Mouse (Mus musculus) lung, embryonic 16.5 days (tissue): ENCODE data around the gene Kdm4b. TPM values are rescaled to one million over a fixed set of nuclear protein-coding genes. Genes with fewer than 3 reads are reported as not detected.
A peak's percentile ranks its signal among the peaks of the same experiment; 100 is the strongest.

Experiments
- ATAC-seq: fragments of 200-750 bp; cut with Nextera tagmentation; 2 replicates; pipeline ENCODE4 v1.8.0; 2017; ENCODE audit warnings: low read depth, mild to moderate bottlenecking, moderate library complexity
- H3K27ac ChIP-seq: fragments of 300-500 bp; sonication (generic); 2 replicates; pipeline ENCODE4 v1.5.1; 2014; ENCODE audit warnings: mild to moderate bottlenecking, control low read depth, low read length
- H3K27me3 ChIP-seq: fragments of 300-500 bp; sonication (generic); 2 replicates; pipeline ENCODE4 v1.6.1; 2014; ENCODE audit warnings: low read depth, low read length, mixed read lengths; ENCODE audit not compliant: control insufficient read depth, insufficient read depth
- H3K36me3 ChIP-seq: fragments of 300-500 bp; sonication (generic); 2 replicates; pipeline ENCODE4 v1.6.1; 2014; ENCODE audit warnings: low read length; ENCODE audit not compliant: control insufficient read depth, insufficient read depth
- H3K4me1 ChIP-seq: fragments of 300-500 bp; sonication (generic); replicated peaks from 2 replicates; pipeline ENCODE4 v1.6.1; 2014; ENCODE audit warnings: low read length, mixed read lengths; ENCODE audit not compliant: control insufficient read depth, insufficient read depth
- H3K4me2 ChIP-seq: fragments of 300-500 bp; sonication (generic); 2 replicates; pipeline ENCODE4 v1.6.1; 2014; ENCODE audit warnings: low read depth, low read length, control low read depth
- H3K4me3 ChIP-seq: fragments of 300-500 bp; sonication (generic); 2 replicates; pipeline ENCODE4 v1.5.1; 2014; ENCODE audit warnings: mild to moderate bottlenecking, low read length, control low read depth
- H3K9ac ChIP-seq: fragments of 300-500 bp; sonication (generic); 2 replicates; pipeline ENCODE4 v1.6.1; 2014; ENCODE audit warnings: low read length, control low read depth
- H3K9me3 ChIP-seq: fragments of 300-500 bp; sonication (generic); 2 replicates; pipeline ENCODE4 v1.6.1; 2016; ENCODE audit warnings: low read length; ENCODE audit not compliant: control insufficient read depth
- WGBS: fragments of 180-500 bp; shearing (Covaris S2); extraction: QIAGEN DNeasy Blood & Tissue Kit; methylation state at CpG from one replicate; pipeline ENCODE4 v1.1.7; 2014; 5-methylcytosine and 5-hydroxymethylcytosine counted together
- polyA plus RNA-seq: library from polyadenylated mRNA; unstranded; fragments of >200 nt; fragmentation: Nextera tagmentation; extraction: Ambion mirVana; gene quantifications from 2 replicates; pipeline ENCODE4 v1.2.1, GENCODE M21; 2015

Gene Kdm4b
- polyA plus RNA-seq, 1 experiment from 2014 or later: 26.6 TPM

DNA sequence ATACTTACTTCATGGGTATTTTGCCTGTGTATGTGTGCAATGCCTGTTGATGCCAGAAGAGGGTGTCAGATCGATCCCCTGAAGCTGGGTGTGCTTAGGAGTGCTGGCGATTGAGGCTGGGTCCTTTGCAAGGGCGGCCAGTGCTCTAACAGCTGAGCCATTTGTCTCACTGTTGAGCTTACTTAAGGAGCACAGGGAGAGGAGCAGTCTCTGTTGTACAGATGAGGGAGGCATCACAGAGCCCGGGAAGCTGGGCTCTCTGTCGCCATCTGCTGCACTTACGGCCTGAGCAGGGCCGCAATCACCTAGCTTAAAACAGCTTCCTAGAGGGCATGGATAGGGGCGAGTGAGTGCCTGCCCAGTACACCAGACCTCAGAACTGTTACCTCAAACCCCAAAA is 7.1 kb downstream of the Kdm4b start:
- no peak overlapping the region for H3K9ac ChIP-seq
- no peak overlapping the region for H3K4me2 ChIP-seq
- H3K36me3 ChIP-seq: no peaks in the 10 kb centered on the region
- WGBS: 42% methylated on average over 8 of the region's 8 CpGs
- H3K4me3 ChIP-seq: no peak overlapping the region
- no peaks in the 10 kb centered on the region for H3K27me3 ChIP-seq
- H3K27ac ChIP-seq: no peak overlapping the region
- no peak for ATAC-seq
- H3K4me1 ChIP-seq: peaks cover under 1% of the 10 kb centered on the region; the same call in 1 of the 2 replicates
- no peaks in the 10 kb centered on the region for H3K9me3 ChIP-seq

DNA sequence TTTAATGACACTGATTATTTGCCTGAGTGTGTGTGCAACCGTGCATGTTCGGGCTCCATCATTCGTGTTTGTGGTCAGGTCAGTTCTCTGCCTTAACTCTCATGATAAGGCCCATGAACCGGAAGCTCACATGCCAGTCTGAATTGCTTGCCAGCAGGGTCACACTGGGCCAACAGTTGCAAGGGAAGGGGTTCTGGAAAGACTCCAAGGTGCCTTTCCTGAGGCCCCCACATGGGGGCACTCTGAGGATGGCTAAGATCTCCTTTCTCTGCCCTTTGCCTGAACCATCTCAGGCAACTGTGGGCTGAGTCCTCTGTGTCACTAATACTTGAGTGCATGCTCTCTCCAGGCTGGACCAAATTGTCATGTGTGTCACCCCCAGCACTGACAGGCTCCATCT is 11.3 kb downstream of the Kdm4b start:
- Histone ChIP-seq H3K9ac (no peak overlapping the region), H3K4me2 (no peak overlapping the region), H3K4me3 (no peak overlapping the region), H3K36me3 (no peaks in the 10 kb centered on the region), H3K4me1 (no peaks in the 10 kb centered on the region), H3K9me3 (no peaks in the 10 kb centered on the region), H3K27me3 (no peaks in the 10 kb centered on the region), H3K27ac (no peak overlapping the region)
- WGBS: 43% methylated on average over 4 of the region's 4 CpGs
- ATAC-seq: no peak

- no peak overlapping the region for H3K4me2 ChIP-seq
- no peak overlapping the region for H3K4me3 ChIP-seq
- no peak for ATAC-seq
- no peaks in the 10 kb centered on the region for H3K27me3 ChIP-seq
- H3K9me3 ChIP-seq: no peaks in the 10 kb centered on the region
- H3K36me3 ChIP-seq: no peaks in the 10 kb centered on the region
- H3K27ac ChIP-seq: no peak overlapping the region
- no peak overlapping the region for H3K9ac ChIP-seq
- no peaks in the 10 kb centered on the region for H3K4me1 ChIP-seq
- WGBS: 88% methylated on average over 6 of the region's 6 CpGs
These were observed 11.9 kb downstream of the Kdm4b start for GRCm38 (mm10) chr17:56337791-56338190.

DNA sequence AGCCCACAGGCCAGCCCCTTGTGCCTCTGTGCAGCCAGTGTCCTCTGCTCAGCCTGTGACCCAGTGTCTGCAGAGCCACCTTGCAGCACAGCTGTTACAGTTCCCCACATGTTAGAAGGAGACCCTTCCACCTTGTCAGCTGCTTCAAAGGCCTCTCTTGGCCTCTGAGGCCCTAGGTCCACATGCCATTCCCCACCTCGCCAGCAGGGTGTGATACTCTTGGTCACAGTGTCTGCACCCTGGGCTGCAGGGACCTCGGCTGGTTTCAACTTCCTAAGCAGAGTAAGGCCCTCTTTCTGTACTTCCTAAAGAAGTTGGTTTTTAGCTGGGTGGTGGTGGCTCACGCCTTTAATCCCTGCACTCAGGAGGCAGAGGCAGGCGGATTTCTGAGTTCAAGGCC is 13.0 kb downstream of the Kdm4b start:
- H3K27ac ChIP-seq: no peak overlapping the region
- H3K4me1 ChIP-seq: no peaks in the 10 kb centered on the region
- WGBS: 57% methylated on average over 4 of the region's 4 CpGs
- no peak for ATAC-seq
- no peaks in the 10 kb centered on the region for H3K9me3 ChIP-seq
- no peaks in the 10 kb centered on the region for H3K27me3 ChIP-seq
- no peak overlapping the region for H3K4me3 ChIP-seq
- H3K4me2 ChIP-seq: no peak overlapping the region
- no peak overlapping the region for H3K9ac ChIP-seq
- no peaks in the 10 kb centered on the region for H3K36me3 ChIP-seq

DNA sequence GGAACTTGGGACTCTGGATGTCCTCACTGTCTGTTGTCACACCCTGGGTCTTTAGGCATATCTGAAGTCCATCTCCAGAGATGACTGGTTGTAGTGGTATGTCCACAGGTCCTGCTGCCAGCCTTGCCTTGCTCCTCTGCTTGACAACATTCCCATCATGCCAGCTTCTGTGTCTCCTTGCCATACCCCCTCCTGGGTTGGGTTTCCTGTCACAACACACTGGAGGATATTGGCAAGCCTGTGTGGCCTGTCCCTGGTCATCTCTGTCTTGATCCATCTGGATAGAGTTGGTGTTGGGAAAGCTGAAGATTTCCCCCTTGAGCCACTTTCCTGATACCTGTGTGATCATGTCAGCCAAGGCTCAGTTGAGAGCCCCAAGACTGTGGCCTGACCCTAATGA is 14.9 kb downstream of the Kdm4b start:
- Histone ChIP-seq H3K4me1 (no peaks in the 10 kb centered on the region), H3K4me3 (no peak overlapping the region), H3K27ac (no peak overlapping the region), H3K36me3 (no peaks in the 10 kb centered on the region), H3K9ac (no peak overlapping the region), H3K27me3 (no peaks in the 10 kb centered on the region), H3K9me3 (no peaks in the 10 kb centered on the region), H3K4me2 (no peak overlapping the region)
- ATAC-seq: no peak

GRCm38 (mm10) chr17:56343466-56343865 is 17.6 kb downstream of the Kdm4b start:
- no peak overlapping the region for H3K4me2 ChIP-seq
- H3K9ac ChIP-seq: no peak overlapping the region
- no peaks in the 10 kb centered on the region for H3K9me3 ChIP-seq
- no peak overlapping the region for H3K27ac ChIP-seq
- H3K27me3 ChIP-seq: no peaks in the 10 kb centered on the region
- no peaks in the 10 kb centered on the region for H3K36me3 ChIP-seq
- WGBS: 76% methylated on average over 3 of the region's 3 CpGs
- H3K4me1 ChIP-seq: no peaks in the 10 kb centered on the region
- ATAC-seq: no peak
- no peak overlapping the region for H3K4me3 ChIP-seq

DNA sequence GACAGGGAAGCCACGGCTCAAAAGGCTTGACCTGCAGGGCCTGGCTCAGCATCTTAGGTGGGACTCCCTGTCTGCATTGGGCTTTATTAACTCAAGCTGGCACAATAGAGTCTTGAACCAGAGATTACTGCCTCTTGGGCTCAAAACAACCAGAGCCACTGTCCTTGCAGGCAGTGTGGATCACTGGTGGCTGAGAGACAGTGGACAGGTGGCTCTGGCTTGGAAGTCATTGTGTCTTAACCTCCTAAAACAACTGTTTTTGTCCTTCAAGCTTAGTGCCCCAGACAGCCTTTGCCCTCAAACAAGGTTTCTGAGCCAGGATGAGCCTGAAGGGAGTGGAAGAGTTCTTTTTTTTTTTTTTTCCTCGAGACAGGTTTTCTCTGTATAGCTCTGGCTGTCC is 19.5 kb downstream of the Kdm4b start:
- Histone ChIP-seq H3K9ac (no peak overlapping the region), H3K9me3 (no peaks in the 10 kb centered on the region), H3K27ac (no peak overlapping the region), H3K4me1 (no peaks in the 10 kb centered on the region), H3K4me3 (no peak overlapping the region), H3K36me3 (no peaks in the 10 kb centered on the region), H3K27me3 (no peaks in the 10 kb centered on the region), H3K4me2 (no peak overlapping the region)
- WGBS: 70% methylated on average over 2 of the region's 2 CpGs
- no peak for ATAC-seq

DNA sequence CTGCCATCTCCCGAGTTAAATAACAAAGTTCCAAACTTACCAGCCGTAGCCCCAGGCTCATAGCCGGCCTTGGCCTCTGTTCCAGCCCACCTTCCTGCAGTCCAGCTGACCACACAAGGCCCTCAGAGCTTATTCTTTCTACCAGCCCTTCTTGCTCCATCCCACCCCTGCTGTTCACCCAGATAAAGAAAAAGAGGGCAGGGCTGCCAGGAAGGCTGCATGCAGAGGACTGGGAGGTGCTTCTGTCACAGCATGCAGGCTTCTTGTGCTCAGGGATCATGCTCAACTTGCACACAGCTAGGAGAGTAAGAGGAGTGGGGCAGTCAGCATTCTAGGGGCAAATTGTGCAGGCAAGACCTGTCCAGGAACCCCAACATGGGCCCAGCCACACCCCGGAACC is 22.3 kb downstream of the Kdm4b start:
- ATAC-seq: no peak
- WGBS: 69% methylated on average over 4 of the region's 4 CpGs

GRCm38 (mm10) chr17:56348586-56348985 is 22.7 kb downstream of the Kdm4b start:
- peaks cover 9% of the 10 kb centered on the region for H3K36me3 ChIP-seq
- H3K9ac ChIP-seq: no peak overlapping the region
- ATAC-seq: no peak
- H3K4me2 ChIP-seq: no peak overlapping the region
- H3K27ac ChIP-seq: no peak overlapping the region
- H3K27me3 ChIP-seq: no peaks in the 10 kb centered on the region
- H3K4me1 ChIP-seq: no peaks in the 10 kb centered on the region
- no peak overlapping the region for H3K4me3 ChIP-seq
- no peaks in the 10 kb centered on the region for H3K9me3 ChIP-seq

More for the DNA sequence above, 22.3 kb downstream of the Kdm4b start:
- H3K9ac ChIP-seq: no peak overlapping the region
- no peak overlapping the region for H3K27ac ChIP-seq
- no peaks in the 10 kb centered on the region for H3K4me1 ChIP-seq
- H3K27me3 ChIP-seq: no peaks in the 10 kb centered on the region
- H3K4me3 ChIP-seq: no peak overlapping the region
- no peaks in the 10 kb centered on the region for H3K9me3 ChIP-seq
- no peak overlapping the region for H3K4me2 ChIP-seq
- H3K36me3 ChIP-seq: peaks cover 6% of the 10 kb centered on the region

DNA sequence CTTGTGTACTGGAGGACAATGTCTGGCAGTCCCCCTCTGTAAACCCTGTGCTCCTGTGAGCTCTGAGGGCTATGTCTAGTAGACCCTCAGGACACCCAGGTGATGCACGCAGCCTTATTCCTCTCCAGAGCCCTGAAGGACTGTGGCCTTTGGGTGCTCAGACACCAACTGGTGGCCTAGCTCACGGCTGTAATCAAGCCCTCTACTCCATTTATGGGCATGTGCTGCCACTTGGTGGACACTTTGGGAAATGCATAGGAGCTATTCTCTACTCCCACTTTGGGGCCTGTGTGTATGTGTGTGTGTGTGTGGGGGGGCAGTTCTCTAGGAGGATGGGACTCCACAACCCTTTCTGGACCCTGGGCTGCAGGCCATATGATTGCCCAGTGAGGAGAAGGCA is 24.8 kb downstream of the Kdm4b start:
- H3K36me3 ChIP-seq: peaks cover 21% of the 10 kb centered on the region
- no peak overlapping the region for H3K4me2 ChIP-seq
- WGBS: 38% methylated on average over 2 of the region's 2 CpGs
- H3K27ac ChIP-seq: no peak overlapping the region
- no peaks in the 10 kb centered on the region for H3K9me3 ChIP-seq
- peak; percentile 34; the same call in 1 of the 2 replicates for ATAC-seq
- H3K9ac ChIP-seq: no peak overlapping the region
- no peaks in the 10 kb centered on the region for H3K27me3 ChIP-seq
- no peak overlapping the region for H3K4me3 ChIP-seq
- H3K4me1 ChIP-seq: no peaks in the 10 kb centered on the region
